Mouse (Mus musculus): ENCODE results near the gene Tex46. TPM values are rescaled to one million over a fixed set of nuclear protein-coding genes. Genes with fewer than 3 reads are reported as not detected.
A peak's percentile ranks its signal among the peaks of the same experiment; 100 is the strongest.

The Tex46 gene
- polyA plus RNA-seq, 1 experiment = not detected

DNA sequence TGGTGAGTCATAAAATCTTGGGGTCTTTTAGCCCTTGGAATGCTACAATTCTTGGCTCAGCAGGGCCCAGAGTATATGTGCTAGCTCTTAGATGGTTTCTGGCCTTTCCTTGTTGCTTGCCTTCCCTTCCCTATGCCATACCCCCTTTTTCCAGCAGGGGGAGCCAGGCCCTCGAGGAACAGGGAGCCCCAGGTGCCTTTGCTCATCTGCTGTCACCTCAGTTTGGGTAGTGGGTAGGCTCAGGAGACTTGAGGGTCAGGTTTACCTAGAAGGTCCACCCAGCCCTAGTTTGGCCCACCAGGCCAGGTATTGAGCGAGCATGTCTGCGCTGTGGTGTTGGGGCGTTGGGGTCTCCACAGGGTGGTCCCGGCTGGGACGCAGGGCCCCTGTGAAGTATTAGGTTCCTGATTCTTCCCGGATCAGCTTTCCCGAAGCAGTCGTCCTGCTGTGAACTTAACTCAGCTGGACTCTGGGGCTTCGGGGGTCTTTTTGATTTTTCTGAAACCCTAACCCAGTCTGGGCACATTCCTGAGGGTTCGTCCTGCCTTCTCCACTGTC is 38.8 kb downstream of the Tex46 start:
- H3K27me3 ChIP-seq (ENCODE audit: control insufficient read depth, insufficient read depth, low read length, poor library complexity, severe bottlenecking) = no peaks in the 10 kb centered on the region
- no peaks in the 10 kb centered on the region for H3K9me3 ChIP-seq (replicated peaks; ENCODE audit: control insufficient read depth, insufficient read depth, low read length, poor library complexity, severe bottlenecking)
- no peaks in the 10 kb centered on the region for H3K4me1 ChIP-seq (ENCODE audit: control insufficient read depth, insufficient read depth, low read length)
- no peak for TF ChIP-seq POLR2A (IDR thresholded peaks at IDR 0.05; ENCODE audit: insufficient read depth, low read length)
- TF ChIP-seq CTCF (IDR thresholded peaks at IDR 0.05; ENCODE audit: low read depth, low read length) = peak; percentile 96
- H3K4me3 ChIP-seq (ENCODE audit: low read depth, low read length) = no peak overlapping the region
- H3K9ac ChIP-seq (ENCODE audit: low read depth, poor library complexity, severe bottlenecking) = no peak overlapping the region
- no peaks in the 10 kb centered on the region for H3K36me3 ChIP-seq (ENCODE audit: control insufficient read depth, insufficient read depth, low read length, poor library complexity, severe bottlenecking)
- no peak overlapping the region for H3K27ac ChIP-seq (ENCODE audit: insufficient read depth, low read length)

DNA sequence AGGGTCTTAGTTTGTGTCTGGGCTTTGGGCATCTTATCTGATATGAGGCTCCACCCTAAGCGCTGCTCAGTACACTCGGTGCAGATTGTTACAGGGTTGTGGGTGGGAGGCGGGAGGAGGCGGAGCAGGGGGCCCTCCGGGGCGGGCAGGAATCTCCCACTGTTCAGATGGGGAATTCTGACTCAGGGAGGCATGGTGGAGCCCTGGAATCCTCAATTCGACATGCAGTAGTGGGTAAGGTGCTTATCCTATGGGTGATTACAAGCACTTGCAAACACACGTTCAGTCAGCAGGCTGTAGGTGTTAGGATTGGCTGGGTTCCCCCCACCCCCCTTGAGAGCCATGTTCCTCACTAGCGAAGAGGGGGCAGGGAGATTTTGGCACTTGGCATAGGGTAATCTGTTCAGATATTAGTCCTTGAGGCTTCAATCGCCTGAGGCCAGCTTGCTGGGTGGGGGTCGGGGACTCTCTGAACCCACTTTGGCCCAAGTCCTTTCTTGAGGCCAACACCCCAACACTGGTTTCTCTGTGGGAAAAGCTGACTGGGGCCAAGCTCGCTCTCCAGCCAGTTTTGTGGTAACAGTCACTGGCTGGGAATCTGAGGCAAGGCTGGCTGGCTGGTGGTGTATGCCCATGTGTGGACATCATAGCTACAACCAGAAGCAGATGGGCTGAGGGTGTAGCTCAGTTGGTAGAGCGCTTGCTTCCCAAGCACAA is 39.4 kb downstream of the Tex46 start:
- TF ChIP-seq POLR2A (IDR thresholded peaks at IDR 0.05; ENCODE audit: insufficient read depth, low read length) = no peak
- TF ChIP-seq EP300 (IDR thresholded peaks at IDR 0.05; ENCODE audit: insufficient read depth, low read depth, low read length) = no peak
- TF ChIP-seq CTCF (IDR thresholded peaks at IDR 0.05; ENCODE audit: low read depth, low read length) = no peak
- H3K4me3 ChIP-seq (ENCODE audit: low read depth, low read length) = no peak overlapping the region
- no peaks in the 10 kb centered on the region for H3K27me3 ChIP-seq (ENCODE audit: control insufficient read depth, insufficient read depth, low read length, poor library complexity, severe bottlenecking)
- no peaks in the 10 kb centered on the region for H3K4me1 ChIP-seq (ENCODE audit: control insufficient read depth, insufficient read depth, low read length)
- no peaks in the 10 kb centered on the region for H3K36me3 ChIP-seq (ENCODE audit: control insufficient read depth, insufficient read depth, low read length, poor library complexity, severe bottlenecking)
- no peak overlapping the region for H3K27ac ChIP-seq (ENCODE audit: insufficient read depth, low read length)
- H3K9ac ChIP-seq (ENCODE audit: low read depth, poor library complexity, severe bottlenecking) = no peak overlapping the region
- no peaks in the 10 kb centered on the region for H3K9me3 ChIP-seq (replicated peaks; ENCODE audit: control insufficient read depth, insufficient read depth, low read length, poor library complexity, severe bottlenecking)

DNA sequence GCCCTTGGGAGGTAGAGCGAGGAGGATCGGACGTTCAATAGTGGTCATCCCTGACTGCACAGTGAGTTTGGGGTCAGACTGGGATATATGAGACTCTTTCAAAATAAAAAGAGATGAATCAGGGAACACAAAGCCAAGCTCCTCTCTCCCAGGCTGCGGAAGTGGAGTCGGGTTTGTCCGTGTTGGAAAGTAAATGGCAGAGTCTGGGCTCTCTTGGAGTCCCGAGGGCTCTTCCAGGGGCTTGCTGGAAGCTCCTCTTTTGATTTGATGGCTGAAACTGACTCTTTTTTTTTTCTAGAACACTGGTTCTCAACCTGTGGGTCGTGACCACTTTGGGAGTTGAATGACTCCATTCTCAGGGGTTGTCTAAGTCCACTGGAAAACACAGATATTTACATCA is 40.0 kb downstream of the Tex46 start:
- Histone ChIP-seq H3K27ac (ENCODE audit: insufficient read depth, low read length) (no peak overlapping the region), H3K27me3 (ENCODE audit: control insufficient read depth, insufficient read depth, low read length, poor library complexity, severe bottlenecking) (no peaks in the 10 kb centered on the region), H3K4me1 (ENCODE audit: control insufficient read depth, insufficient read depth, low read length) (no peaks in the 10 kb centered on the region), H3K36me3 (ENCODE audit: control insufficient read depth, insufficient read depth, low read length, poor library complexity, severe bottlenecking) (no peaks in the 10 kb centered on the region), H3K9me3 (replicated peaks; ENCODE audit: control insufficient read depth, insufficient read depth, low read length, poor library complexity, severe bottlenecking) (no peaks in the 10 kb centered on the region), H3K9ac (ENCODE audit: low read depth, poor library complexity, severe bottlenecking) (no peak overlapping the region), H3K4me3 (ENCODE audit: low read depth, low read length) (no peak overlapping the region)
- TF ChIP-seq POLR2A (IDR thresholded peaks at IDR 0.05; ENCODE audit: insufficient read depth, low read length) (no peak), CTCF (IDR thresholded peaks at IDR 0.05; ENCODE audit: low read depth, low read length) (no peak)

DNA sequence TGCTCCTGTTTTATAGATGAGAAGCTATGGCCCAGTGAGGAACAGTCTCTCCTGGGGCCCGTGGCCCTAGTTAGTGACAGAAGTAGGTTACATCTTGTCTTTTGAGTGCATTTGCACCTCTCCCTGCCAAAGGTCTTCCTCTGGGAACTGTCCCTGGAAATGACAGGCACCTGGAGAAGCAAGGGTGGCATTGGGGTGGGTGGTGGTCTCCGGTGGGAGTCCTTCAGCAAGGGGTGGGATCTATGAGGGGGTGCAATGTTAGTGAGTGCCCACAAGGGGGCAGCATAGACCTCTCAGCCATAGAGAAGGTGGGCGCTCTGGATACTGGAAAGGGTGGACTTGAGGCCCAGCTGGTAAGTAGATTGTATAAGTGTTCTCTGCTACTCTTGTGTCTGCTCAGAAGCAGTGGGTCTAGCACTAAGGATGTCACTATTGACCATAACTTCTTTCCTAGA is 41.1 kb downstream of the Tex46 start:
- Histone ChIP-seq H3K4me1 (ENCODE audit: control insufficient read depth, insufficient read depth, low read length) (no peaks in the 10 kb centered on the region), H3K36me3 (ENCODE audit: control insufficient read depth, insufficient read depth, low read length, poor library complexity, severe bottlenecking) (no peaks in the 10 kb centered on the region), H3K4me3 (ENCODE audit: low read depth, low read length) (no peak overlapping the region), H3K27me3 (ENCODE audit: control insufficient read depth, insufficient read depth, low read length, poor library complexity, severe bottlenecking) (no peaks in the 10 kb centered on the region), H3K27ac (ENCODE audit: insufficient read depth, low read length) (no peak overlapping the region), H3K9me3 (replicated peaks; ENCODE audit: control insufficient read depth, insufficient read depth, low read length, poor library complexity, severe bottlenecking) (no peaks in the 10 kb centered on the region), H3K9ac (ENCODE audit: low read depth, poor library complexity, severe bottlenecking) (no peak overlapping the region)
- TF ChIP-seq CTCF (IDR thresholded peaks at IDR 0.05; ENCODE audit: low read depth, low read length) (peak; percentile 90), EP300 (IDR thresholded peaks at IDR 0.05; ENCODE audit: insufficient read depth, low read depth, low read length) (no peak), POLR2A (IDR thresholded peaks at IDR 0.05; ENCODE audit: insufficient read depth, low read length) (no peak)

DNA sequence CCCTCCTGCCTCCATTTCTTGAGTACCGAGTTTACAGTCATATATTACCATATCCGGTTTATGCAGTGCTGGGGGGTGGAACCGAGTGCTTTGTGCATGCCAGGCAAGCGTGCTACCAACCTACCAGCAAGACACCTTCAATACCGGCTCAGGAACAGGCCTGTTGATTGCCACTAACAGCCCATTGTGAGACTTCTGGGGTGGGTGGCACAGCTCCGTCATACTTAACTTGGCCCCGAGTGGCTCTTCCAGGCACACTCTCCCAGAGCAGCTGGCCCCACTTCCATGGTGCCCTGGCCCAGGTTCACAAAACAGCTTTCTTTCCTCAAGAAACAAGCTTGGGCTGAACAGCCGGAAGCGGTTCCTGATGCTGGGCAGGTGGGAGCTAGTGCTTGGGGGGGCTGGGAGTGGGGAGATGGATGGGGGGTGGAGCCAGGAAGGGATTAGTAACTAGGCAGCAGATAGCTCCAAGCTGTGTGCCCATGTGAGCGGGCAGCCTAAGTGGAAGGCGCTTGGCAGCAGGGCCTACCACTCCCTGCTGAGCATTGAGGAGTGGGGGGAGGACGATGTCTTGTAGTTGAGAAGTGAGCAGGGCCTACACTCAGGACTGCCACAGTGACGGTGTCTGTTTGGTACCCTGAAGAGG is 41.8 kb downstream of the Tex46 start:
- no peaks in the 10 kb centered on the region for H3K9me3 ChIP-seq (replicated peaks; ENCODE audit: control insufficient read depth, insufficient read depth, low read length, poor library complexity, severe bottlenecking)
- H3K9ac ChIP-seq (ENCODE audit: low read depth, poor library complexity, severe bottlenecking) = no peak overlapping the region
- H3K4me1 ChIP-seq (ENCODE audit: control insufficient read depth, insufficient read depth, low read length) = no peaks in the 10 kb centered on the region
- H3K36me3 ChIP-seq (ENCODE audit: control insufficient read depth, insufficient read depth, low read length, poor library complexity, severe bottlenecking) = no peaks in the 10 kb centered on the region
- no peak for TF ChIP-seq CTCF (IDR thresholded peaks at IDR 0.05; ENCODE audit: low read depth, low read length)
- TF ChIP-seq POLR2A (IDR thresholded peaks at IDR 0.05; ENCODE audit: insufficient read depth, low read length) = no peak
- TF ChIP-seq EP300 (IDR thresholded peaks at IDR 0.05; ENCODE audit: insufficient read depth, low read depth, low read length) = no peak
- H3K4me3 ChIP-seq (ENCODE audit: low read depth, low read length) = no peak overlapping the region
- no peak overlapping the region for H3K27ac ChIP-seq (ENCODE audit: insufficient read depth, low read length)
- H3K27me3 ChIP-seq (ENCODE audit: control insufficient read depth, insufficient read depth, low read length, poor library complexity, severe bottlenecking) = no peaks in the 10 kb centered on the region

DNA sequence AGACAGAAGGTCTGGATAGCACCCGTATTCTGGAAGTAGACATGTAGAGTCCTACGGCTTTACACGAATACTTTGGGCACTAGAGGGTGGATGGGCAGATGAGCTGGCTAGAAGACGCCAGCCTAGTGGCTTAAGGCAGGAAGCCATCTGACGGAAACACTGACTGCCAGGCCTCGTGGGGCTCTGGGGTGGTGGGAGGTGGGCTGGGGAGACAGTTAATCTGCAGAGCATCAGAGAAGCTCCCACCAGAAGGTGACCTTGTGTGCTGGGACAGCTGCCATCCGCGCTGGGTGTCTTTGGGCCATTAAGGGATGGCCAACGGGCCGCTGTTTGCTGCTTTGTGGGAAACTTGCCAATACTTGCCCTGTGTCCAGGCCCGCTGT is 42.3 kb downstream of the Tex46 start:
- Histone ChIP-seq H3K4me3 (ENCODE audit: low read depth, low read length) (no peak overlapping the region), H3K27ac (ENCODE audit: insufficient read depth, low read length) (no peak overlapping the region), H3K27me3 (ENCODE audit: control insufficient read depth, insufficient read depth, low read length, poor library complexity, severe bottlenecking) (no peaks in the 10 kb centered on the region), H3K4me1 (ENCODE audit: control insufficient read depth, insufficient read depth, low read length) (no peaks in the 10 kb centered on the region), H3K9me3 (replicated peaks; ENCODE audit: control insufficient read depth, insufficient read depth, low read length, poor library complexity, severe bottlenecking) (no peaks in the 10 kb centered on the region), H3K9ac (ENCODE audit: low read depth, poor library complexity, severe bottlenecking) (no peak overlapping the region), H3K36me3 (ENCODE audit: control insufficient read depth, insufficient read depth, low read length, poor library complexity, severe bottlenecking) (no peaks in the 10 kb centered on the region)
- TF ChIP-seq CTCF (IDR thresholded peaks at IDR 0.05; ENCODE audit: low read depth, low read length) = no peak
- no peak for TF ChIP-seq EP300 (IDR thresholded peaks at IDR 0.05; ENCODE audit: insufficient read depth, low read depth, low read length)
- no peak for TF ChIP-seq POLR2A (IDR thresholded peaks at IDR 0.05; ENCODE audit: insufficient read depth, low read length)

Measured in ES-Bruce4 (cell line).